ENCODE assay signal across 25 mouse cellular contexts in the genomic region with DNA sequence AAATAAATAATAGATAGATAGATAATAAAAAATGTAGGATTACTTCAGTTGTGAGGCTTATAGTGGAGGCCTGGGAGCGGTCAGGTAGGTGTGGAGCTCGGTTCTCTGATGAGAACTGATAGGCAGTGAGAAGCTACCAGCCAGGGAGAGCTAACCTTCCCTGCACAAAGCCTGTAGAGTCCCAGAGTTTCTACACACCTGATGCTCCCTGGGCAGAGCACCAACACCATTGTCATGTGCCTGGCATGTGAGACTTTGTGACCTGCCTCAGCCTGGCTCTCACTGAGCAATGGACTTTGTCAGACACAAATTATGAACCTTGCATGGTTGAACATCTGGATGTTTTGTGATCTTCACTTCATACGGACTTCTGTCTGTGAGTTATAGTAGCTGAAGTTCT.
DNase-seq lines count a peak whose midpoint lies in the region; ATAC-seq and TF ChIP-seq lines count a peak whose summit lies in the region.
"Had no signal": no experiment of that assay in that cellular context is flagged by ENCODE, and none has a peak within 500 bp of the region (broad histone marks: within the 10 kb centered on the region; RNA-seq: fewer than 3 reads in every experiment).

No protein-coding gene starts in this region.

- ATAC-seq in heart, embryonic 13.5 days (ENCODE audit: extremely low read depth, insufficient number of reproducible peaks, low FRiP score, low TSS enrichment): 0 out of 2 replicates have a peak, but pooled peaks have one; percentile 42
- ATAC-seq in kidney, embryonic 16.5 days (ENCODE audit: low FRiP score, low TSS enrichment): no peak
- ATAC-seq in liver, postnatal 0 days: peak; percentile 47; the same call in 1 of the 2 replicates
- ATAC-seq: forebrain, embryonic 13.5 days; liver, embryonic 12.5 days; lung, postnatal 0 days; Patski had no signal

- TF ChIP-seq CTCF in kidney, adult 2 months (conservative IDR thresholded peaks at IDR 0.05; ENCODE audit: insufficient read depth, insufficient read length, low read depth, low read length): no peak
- TF ChIP-seq CTCF in liver, postnatal 0 days (IDR thresholded peaks at IDR 0.05; ENCODE audit: low read depth): no peak

- DNase-seq in heart, adult 8-10 months (ENCODE audit: low spot score): no peak
- peak; percentile 57 for DNase-seq in kidney, adult 2 months
- DNase-seq in liver, postnatal 0 days: peak; percentile 27
- no peak for DNase-seq in liver
- peak; percentile 35 to 73 for DNase-seq in kidney, postnatal 36 days
- DNase-seq in urinary bladder, postnatal 10 days (ENCODE audit: low spot score): no peak
- DNase-seq: adrenal gland, postnatal 10 days; cerebellum, adult 8-10 months; cerebellum, postnatal 25 days; gastrocnemius, postnatal 10 days; lung, adult 18-20 months; midbrain, embryonic 14.5 days; retina, postnatal 1 day; right cerebral cortex, postnatal 14 days had no signal

- peaks cover 22% of the 10 kb centered on the region for H3K4me1 ChIP-seq in heart, embryonic 13.5 days
- no peaks in the 10 kb centered on the region for H3K4me1 ChIP-seq in kidney, adult 2 months (ENCODE audit: control insufficient read depth, insufficient read depth, low read length)
- no peaks in the 10 kb centered on the region for H3K4me1 ChIP-seq in kidney, embryonic 16.5 days (ENCODE audit: insufficient read depth, low read length)
- H3K4me1 ChIP-seq in liver, postnatal 0 days (ENCODE audit: insufficient read depth): no peaks in the 10 kb centered on the region
- H3K4me1 ChIP-seq: embryonic facial prominence, embryonic 15.5 days had no signal

- H3K4me2 ChIP-seq in heart, embryonic 13.5 days: no peak overlapping the region
- no peak overlapping the region for H3K4me2 ChIP-seq in kidney, embryonic 16.5 days (replicated peaks; ENCODE audit: low read depth, low read length)
- no peak overlapping the region for H3K4me2 ChIP-seq in liver, postnatal 0 days (ENCODE audit: low read depth, low read length)
- H3K4me2 ChIP-seq: embryonic facial prominence, embryonic 15.5 days; forebrain, embryonic 13.5 days; hindbrain, embryonic 14.5 days; liver, embryonic 12.5 days; neural tube, embryonic 15.5 days had no signal

- no peaks in the 10 kb centered on the region for H3K9me3 ChIP-seq in heart, embryonic 13.5 days
- no peaks in the 10 kb centered on the region for H3K9me3 ChIP-seq in kidney, embryonic 16.5 days (ENCODE audit: low read length)
- H3K9me3 ChIP-seq in liver, postnatal 0 days (ENCODE audit: low read length): no peaks in the 10 kb centered on the region
- H3K9me3 ChIP-seq: embryonic facial prominence, embryonic 10.5 days; embryonic facial prominence, embryonic 15.5 days; forebrain, embryonic 13.5 days; liver, embryonic 12.5 days; neural tube, embryonic 15.5 days had no signal

- H3K27ac ChIP-seq in heart, embryonic 13.5 days (replicated peaks): no peak overlapping the region
- H3K27ac ChIP-seq in kidney, adult 2 months (ENCODE audit: insufficient read depth, low read depth, low read length): no peak overlapping the region
- H3K27ac ChIP-seq in kidney, embryonic 16.5 days (ENCODE audit: low read length): no peak overlapping the region
- no peak overlapping the region for H3K27ac ChIP-seq in liver, postnatal 0 days (ENCODE audit: low read depth)
- H3K27ac ChIP-seq: embryonic facial prominence, embryonic 10.5 days; embryonic facial prominence, embryonic 15.5 days; forebrain, embryonic 13.5 days; hindbrain, embryonic 14.5 days; liver, embryonic 12.5 days; macrophage; neural tube, embryonic 15.5 days had no signal

- no peak for TF ChIP-seq POLR2A in kidney, adult 2 months (IDR thresholded peaks at IDR 0.05; ENCODE audit: low read depth, low read length)

- no peak overlapping the region for H3K4me3 ChIP-seq in heart, embryonic 13.5 days
- H3K4me3 ChIP-seq in kidney, adult 2 months (ENCODE audit: insufficient read depth, low read depth, low read length): no peak overlapping the region
- H3K4me3 ChIP-seq in kidney, embryonic 16.5 days (ENCODE audit: low read length): no peak overlapping the region
- H3K4me3 ChIP-seq in liver, postnatal 0 days (ENCODE audit: low read depth, low read length): no peak overlapping the region
- H3K4me3 ChIP-seq: embryonic facial prominence, embryonic 10.5 days; embryonic facial prominence, embryonic 15.5 days; forebrain, embryonic 13.5 days; liver, embryonic 12.5 days; neural tube, embryonic 15.5 days had no signal

- no peaks in the 10 kb centered on the region for H3K36me3 ChIP-seq in heart, embryonic 13.5 days
- no peaks in the 10 kb centered on the region for H3K36me3 ChIP-seq in kidney, adult 2 months (ENCODE audit: control insufficient read depth, insufficient read depth, low read length)
- H3K36me3 ChIP-seq in kidney, embryonic 16.5 days (ENCODE audit: insufficient read depth, low read length): no peaks in the 10 kb centered on the region
- H3K36me3 ChIP-seq in liver, postnatal 0 days (replicated peaks; ENCODE audit: insufficient read depth, low read length): no peaks in the 10 kb centered on the region
- H3K36me3 ChIP-seq: embryonic facial prominence, embryonic 10.5 days; embryonic facial prominence, embryonic 15.5 days; liver, embryonic 12.5 days; neural tube, embryonic 15.5 days had no signal

- 72% methylated on average over 3 of the region's 3 CpGs for WGBS in heart, embryonic 13.5 days
- WGBS in kidney, adult 2 months: 78% methylated on average over 3 of the region's 3 CpGs
- 88% methylated on average over 3 of the region's 3 CpGs for WGBS in kidney, embryonic 16.5 days
- 61% methylated on average over 3 of the region's 3 CpGs for WGBS in liver, postnatal 0 days (ENCODE audit: insufficient replicate concordance)

- H3K9ac ChIP-seq in heart, embryonic 13.5 days: no peak overlapping the region
- H3K9ac ChIP-seq in kidney, embryonic 16.5 days (replicated peaks; ENCODE audit: low read length): no peak overlapping the region
- no peak overlapping the region for H3K9ac ChIP-seq in liver, postnatal 0 days (replicated peaks)
- H3K9ac ChIP-seq: embryonic facial prominence, embryonic 15.5 days; forebrain, embryonic 13.5 days; hindbrain, embryonic 14.5 days; liver, embryonic 12.5 days; neural tube, embryonic 15.5 days had no signal

- 0 out of 2 replicates have a peak, but pooled peaks cover 4% of the 10 kb centered on the region for H3K27me3 ChIP-seq in heart, embryonic 13.5 days (replicated peaks)
- 0 out of 2 replicates have a peak, but pooled peaks cover 2% of the 10 kb centered on the region for H3K27me3 ChIP-seq in kidney, adult 2 months (replicated peaks; ENCODE audit: control insufficient read depth, insufficient read depth, low read length)
- peaks cover 3% of the 10 kb centered on the region; the same call in 1 of the 2 replicates for H3K27me3 ChIP-seq in kidney, embryonic 16.5 days (ENCODE audit: insufficient read depth, low read length)
- no peaks in the 10 kb centered on the region for H3K27me3 ChIP-seq in liver, postnatal 0 days (ENCODE audit: insufficient read depth, low read length)
- H3K27me3 ChIP-seq: forebrain, embryonic 13.5 days; neural tube, embryonic 15.5 days had no signal

- TF ChIP-seq EP300 in liver, postnatal 0 days (IDR thresholded peaks at IDR 0.05; ENCODE audit: low read depth): no peak

Comparison
In these comparisons a context has a peak if more than half of its experiments do, and no peak if none do; other contexts are left out.
1. DNase-seq: peak in kidney, adult 2 months (single experiment), liver, postnatal 0 days (single experiment) and kidney, postnatal 36 days (2 of 2); none in heart, adult 8-10 months (single experiment), liver (single experiment) and urinary bladder, postnatal 10 days (single experiment).